Mouse (Mus musculus): ENCODE results near the gene Prl3b1.

The Prl3b1 gene

DNA sequence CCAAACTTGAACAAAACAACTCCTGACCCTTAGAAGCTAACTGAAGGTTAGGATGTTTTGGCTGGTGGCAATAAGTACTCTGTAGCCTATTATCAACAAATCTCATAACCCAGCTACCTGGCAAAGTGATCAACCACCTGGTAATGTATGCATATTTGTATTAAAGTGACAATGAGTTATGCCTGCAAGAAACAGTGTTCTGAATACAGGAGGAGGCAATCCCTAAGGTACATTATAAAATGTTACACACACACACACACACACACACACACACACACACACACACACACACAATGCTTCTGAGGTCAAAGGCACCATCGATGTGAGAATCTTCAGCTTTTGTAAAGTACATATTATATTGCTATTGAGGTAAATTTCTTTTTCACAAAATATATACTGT is at the start of gene Prl3b1:
Gene Prl3b1 (plus strand): TSS at position 301 of the 400 bp plus-strand sequence.
- no peak for DNase-seq (ENCODE audit: extremely low spot score, low read depth, low spot score)

GRCm38 (mm10) chr13:27196359-27196758 is 45.3 kb upstream of the Prl3b1 start, which contains the start of gene Prl3c1:
Prl3c1 (plus strand) TSS chr13:27196659.
- DNase-seq (ENCODE audit: extremely low spot score, low read depth, low spot score), result no peak

GRCm38 (mm10) chr13:27259136-27259535 is 17.5 kb downstream of the Prl3b1 start, which contains the start of gene Prl3a1:
Prl3a1 (plus strand) TSS chr13:27259436.
- no peak for DNase-seq (ENCODE audit: extremely low spot score, low read depth, low spot score)
